Mouse (Mus musculus) small intestine, adult 2 months (tissue): Measurements from ENCODE around the gene Sdccag8. TPM values are rescaled to one million over a fixed set of nuclear protein-coding genes. Genes with fewer than 3 reads are reported as not detected.

Experiments used
- H3K27ac ChIP-seq: fragments of 200-500 bp; 2 replicates; pipeline ENCODE4 v1.5.1; 2012; ENCODE audit warnings: low read depth, low read length, control low read depth, inconsistent platforms; ENCODE audit not compliant: insufficient read depth
- H3K27me3 ChIP-seq: fragments of 200-500 bp; 2 replicates; pipeline ENCODE4 v1.6.1; 2012; ENCODE audit warnings: mild to moderate bottlenecking, moderate library complexity, low read length, inconsistent platforms; ENCODE audit not compliant: control insufficient read depth, insufficient read depth
- H3K36me3 ChIP-seq: fragments of 200-500 bp; 2 replicates; pipeline ENCODE4 v1.6.1; 2012; ENCODE audit warnings: mild to moderate bottlenecking, low read length, control low read depth, inconsistent platforms; ENCODE audit not compliant: control insufficient read depth, insufficient read depth
- H3K4me1 ChIP-seq: fragments of 200-500 bp; 2 replicates; pipeline ENCODE4 v1.6.1; 2012; ENCODE audit warnings: low read length, inconsistent platforms, mixed read lengths; ENCODE audit not compliant: control insufficient read depth, insufficient read depth, insufficient read length
- H3K4me3 ChIP-seq: fragments of 200-500 bp; 2 replicates; pipeline ENCODE4 v1.5.1; 2012; ENCODE audit warnings: low read depth, mild to moderate bottlenecking, control low read depth, inconsistent platforms, low read length, moderate library complexity
- CTCF ChIP-seq: fragments of 200-500 bp; IDR thresholded peaks from 2 replicates; pipeline ENCODE4 v1.5.1; 2012; ENCODE audit warnings: low read depth, mild to moderate bottlenecking, control low read depth, inconsistent platforms, low read length, moderate library complexity, mixed read lengths; ENCODE audit not compliant: insufficient replicate concordance, insufficient read length; ENCODE audit errors: extremely low read depth
- POLR2A ChIP-seq: fragments of 200-500 bp; IDR thresholded peaks from 2 replicates; pipeline ENCODE4 v1.6.1; 2012; ENCODE audit warnings: low read depth, mild to moderate bottlenecking, control low read depth, inconsistent platforms, low read length, moderate library complexity
- WGBS: fragments of 180-500 bp; shearing (Covaris S2); methylation state at CpG from one replicate; pipeline ENCODE4 v1.1.7; 2018; 5-methylcytosine and 5-hydroxymethylcytosine counted together
- polyA plus RNA-seq: library from polyadenylated mRNA; depleted of rRNA; stranded (reverse); fragments of >200 nt; gene quantifications from 2 replicates; pipeline ENCODE4 v1.2.3, GENCODE M21; 2012

Sdccag8 gene
- polyA plus RNA-seq, 1 experiment = 5.1 TPM

- H3K4me1 ChIP-seq = peaks cover 2% of the 10 kb centered on the region; the same call in 1 of the 2 replicates
- no peak overlapping the region for H3K4me3 ChIP-seq
- TF ChIP-seq POLR2A (no peak), CTCF (no peak)
- H3K27ac ChIP-seq = no peak overlapping the region
- no peaks in the 10 kb centered on the region for H3K27me3 ChIP-seq
- WGBS = 95% methylated on average over 1 of the region's 1 CpGs
- no peaks in the 10 kb centered on the region for H3K36me3 ChIP-seq
Observed at GRCm38 (mm10) chr1:177031196-177031595, 216.7 kb downstream of the Sdccag8 start.

GRCm38 (mm10) chr1:177032233-177032632 is 217.8 kb downstream of the Sdccag8 start:
- H3K4me1 ChIP-seq = no peaks in the 10 kb centered on the region

GRCm38 (mm10) chr1:177035460-177035859 is 221.0 kb downstream of the Sdccag8 start:
- H3K27me3 ChIP-seq = no peaks in the 10 kb centered on the region
- H3K4me3 ChIP-seq = no peak overlapping the region
- 82% methylated on average over 2 of the region's 2 CpGs for WGBS
- H3K4me1 ChIP-seq = no peaks in the 10 kb centered on the region
- no peak overlapping the region for H3K27ac ChIP-seq
- H3K36me3 ChIP-seq = no peaks in the 10 kb centered on the region
- TF ChIP-seq POLR2A (no peak), CTCF (no peak)

More at GRCm38 (mm10) chr1:177032233-177032632, 217.8 kb downstream of the Sdccag8 start:
- no peak for TF ChIP-seq CTCF
- TF ChIP-seq POLR2A = no peak
- Histone ChIP-seq H3K27me3 (no peaks in the 10 kb centered on the region), H3K27ac (no peak overlapping the region), H3K36me3 (no peaks in the 10 kb centered on the region), H3K4me3 (no peak overlapping the region)
- 52% methylated on average over 1 of the region's 1 CpGs for WGBS

GRCm38 (mm10) chr1:177038383-177038782 is 223.9 kb downstream of the Sdccag8 start:
- WGBS = 61% methylated on average over 2 of the region's 2 CpGs
- H3K4me1 ChIP-seq = no peaks in the 10 kb centered on the region
- no peak overlapping the region for H3K27ac ChIP-seq
- TF ChIP-seq POLR2A = no peak
- TF ChIP-seq CTCF = no peak
- H3K36me3 ChIP-seq = no peaks in the 10 kb centered on the region
- H3K27me3 ChIP-seq = no peaks in the 10 kb centered on the region
- H3K4me3 ChIP-seq = no peak overlapping the region

GRCm38 (mm10) chr1:177039093-177039674 is 224.7 kb downstream of the Sdccag8 start:
- TF ChIP-seq CTCF (no peak), POLR2A (no peak)
- Histone ChIP-seq H3K4me1 (no peaks in the 10 kb centered on the region), H3K4me3 (no peak overlapping the region), H3K27me3 (no peaks in the 10 kb centered on the region), H3K36me3 (no peaks in the 10 kb centered on the region), H3K27ac (no peak overlapping the region)
- WGBS = 67% methylated on average over 6 of the region's 6 CpGs

- Histone ChIP-seq H3K36me3 (no peaks in the 10 kb centered on the region), H3K4me1 (no peaks in the 10 kb centered on the region), H3K27me3 (no peaks in the 10 kb centered on the region), H3K27ac (no peak overlapping the region), H3K4me3 (no peak overlapping the region)
- WGBS = 52% methylated on average over 4 of the region's 4 CpGs
- no peak for TF ChIP-seq CTCF
- no peak for TF ChIP-seq POLR2A
Observed at GRCm38 (mm10) chr1:177040058-177040457, 225.6 kb downstream of the Sdccag8 start.

GRCm38 (mm10) chr1:177045885-177046284 is 231.4 kb downstream of the Sdccag8 start:
- Histone ChIP-seq H3K4me3 (no peak overlapping the region), H3K36me3 (no peaks in the 10 kb centered on the region), H3K4me1 (no peaks in the 10 kb centered on the region), H3K27me3 (no peaks in the 10 kb centered on the region), H3K27ac (no peak overlapping the region)
- no peak for TF ChIP-seq CTCF
- TF ChIP-seq POLR2A = no peak

- Histone ChIP-seq H3K36me3 (no peaks in the 10 kb centered on the region), H3K27me3 (no peaks in the 10 kb centered on the region), H3K27ac (no peak overlapping the region), H3K4me3 (no peak overlapping the region), H3K4me1 (no peaks in the 10 kb centered on the region)
- 74% methylated on average over 2 of the region's 2 CpGs for WGBS
- no peak for TF ChIP-seq POLR2A
Observed at GRCm38 (mm10) chr1:177046963-177047362, 232.5 kb downstream of the Sdccag8 start.
